Mouse (Mus musculus) cortical plate, adult 2 months (tissue): Measurements from ENCODE around the gene Mup5. TPM values are rescaled to one million over a fixed set of nuclear protein-coding genes. Genes with fewer than 3 reads are reported as not detected.
"Not testable (repeated sequence)": the region's sequence is repeated elsewhere in the genome, so short reads cannot be mapped to it uniquely, and the experiment has no call there.

ENCODE experiments used
- H3K27ac ChIP-seq: fragments of 200-500 bp; 2 replicates; pipeline ENCODE4 v1.5.1; 2012; ENCODE audit warnings: low read length, control low read depth, inconsistent platforms; ENCODE audit not compliant: insufficient read depth
- H3K4me1 ChIP-seq: fragments of 200-500 bp; 2 replicates; pipeline ENCODE4 v1.6.1; 2011; ENCODE audit warnings: low read length; ENCODE audit not compliant: control insufficient read depth, insufficient read depth
- H3K4me3 ChIP-seq: fragments of 200-500 bp; 2 replicates; pipeline ENCODE4 v1.5.1; 2011; ENCODE audit warnings: mild to moderate bottlenecking, low read length, control low read depth; ENCODE audit not compliant: insufficient read depth
- CTCF ChIP-seq: fragments of 200-500 bp; IDR thresholded peaks from 2 replicates; pipeline ENCODE4 v1.5.1; 2011; ENCODE audit warnings: mild to moderate bottlenecking, control low read depth, low read length; ENCODE audit not compliant: insufficient read depth; ENCODE audit errors: extremely low read depth
- POLR2A ChIP-seq: fragments of 200-500 bp; IDR thresholded peaks from 2 replicates; pipeline ENCODE4 v1.6.1; 2011; ENCODE audit warnings: mild to moderate bottlenecking, low read length, control low read depth; ENCODE audit not compliant: insufficient read depth; ENCODE audit errors: extremely low read depth
- polyA plus RNA-seq: library from polyadenylated mRNA; depleted of rRNA; stranded (reverse); fragments of >200 nt; gene quantifications from 2 replicates; pipeline ENCODE4 v1.2.3, GENCODE M21; 2012; rRNA removed

Gene Mup5
- polyA plus RNA-seq, 1 experiment: 0.65 TPM

GRCm38 (mm10) chr4:61813435-61813834, 21.6 kb downstream of the Mup5 start:
- no peak overlapping the region for H3K27ac ChIP-seq
- H3K4me1 ChIP-seq: no peaks in the 10 kb centered on the region
- H3K4me3 ChIP-seq: no peak overlapping the region
- TF ChIP-seq POLR2A (no peak), CTCF (no peak)

GRCm38 (mm10) chr4:61811193-61811592, 23.8 kb downstream of the Mup5 start:
- H3K4me1 ChIP-seq, H3K4me3 ChIP-seq, H3K27ac ChIP-seq: not testable (repeated sequence)
- peak; percentile 61 for TF ChIP-seq CTCF

- not testable (repeated sequence) for H3K4me1 ChIP-seq, H3K27ac ChIP-seq, H3K4me3 ChIP-seq
Measured at GRCm38 (mm10) chr4:61808926-61809325, 26.1 kb downstream of the Mup5 start.

GRCm38 (mm10) chr4:61789699-61790098, 45.3 kb downstream of the Mup5 start:
- H3K27ac ChIP-seq, H3K4me3 ChIP-seq, H3K4me1 ChIP-seq: not testable (repeated sequence)

GRCm38 (mm10) chr4:61784231-61784630, 50.8 kb downstream of the Mup5 start:
- H3K4me1 ChIP-seq, H3K4me3 ChIP-seq, H3K27ac ChIP-seq: not testable (repeated sequence)

GRCm38 (mm10) chr4:61782169-61782568, 52.9 kb downstream of the Mup5 start, which contains the start of gene Mup19:
Gene Mup19, minus strand, starts transcription at chr4:61782269.
- H3K4me1 ChIP-seq, H3K27ac ChIP-seq, H3K4me3 ChIP-seq: not testable (repeated sequence)

Other genes with a start within 250 kb of the Mup5 start
- gene Mup17, start 239.4 kb downstream of the Mup5 start, polyA plus RNA-seq: not detected in 2 replicates
- not detected in 2 replicates for gene Mup18, start 161.1 kb downstream of the Mup5 start, polyA plus RNA-seq
- not detected in 2 replicates for gene Mup19, start 53.0 kb downstream of the Mup5 start, polyA plus RNA-seq
- gene Mup20, start 218.9 kb upstream of the Mup5 start, polyA plus RNA-seq: not detected in 2 replicates